Mouse (Mus musculus) MEL (cell line): ENCODE data around the gene A630073D07Rik.

Experiments used
- CTCF ChIP-seq, 3 experiments: IDR thresholded peaks in 2 of 3; conservative IDR thresholded peaks in 1 of 3; 2 replicates each; pipeline ENCODE4 v1.5.1; 2011 to 2012; ENCODE audit warnings: low read length in 3 of 3, low read depth in 2 of 3, mild to moderate bottlenecking in 2 of 3, improper control_type of control experiment in 1 of 3, inconsistent platforms in 1 of 3, mixed read lengths in 1 of 3, moderate library complexity in 1 of 3; ENCODE audit not compliant: control insufficient read depth in 1 of 3, insufficient read depth in 1 of 3, poor library complexity in 1 of 3, severe bottlenecking in 1 of 3
- EP300 ChIP-seq, 2 experiments: IDR thresholded peaks; 2 replicates each; pipeline ENCODE4 v1.6.1; 2011; ENCODE audit warnings: improper control_type of control experiment in 2 of 2, low read length in 2 of 2, low read depth in 1 of 2, mild to moderate bottlenecking in 1 of 2
- GATA1 ChIP-seq: IDR thresholded peaks from 2 replicates; pipeline ENCODE4 v1.6.1; 2011; ENCODE audit warnings: low read depth, low read length, improper control_type of control experiment
- MAFK ChIP-seq: IDR thresholded peaks from 2 replicates; pipeline ENCODE4 v1.6.1; 2011; ENCODE audit warnings: low read depth, mild to moderate bottlenecking, low read length, improper control_type of control experiment, borderline replicate concordance
- MAX ChIP-seq: IDR thresholded peaks from 2 replicates; pipeline ENCODE4 v1.6.1; 2011; ENCODE audit warnings: low read length, improper control_type of control experiment
- MAZ ChIP-seq: IDR thresholded peaks from 2 replicates; pipeline ENCODE4 v1.6.1; 2012; ENCODE audit warnings: low read depth, mild to moderate bottlenecking, inconsistent platforms, low read length, improper control_type of control experiment
- POLR2A ChIP-seq, 2 experiments: IDR thresholded peaks; 2 replicates each; pipeline ENCODE4 v1.6.1; 2011 to 2012; ENCODE audit warnings: low read length in 2 of 2, mild to moderate bottlenecking in 2 of 2, control low read depth in 1 of 2, improper control_type of control experiment in 1 of 2, low read depth in 1 of 2, moderate library complexity in 1 of 2; ENCODE audit not compliant: control insufficient read depth in 1 of 2, insufficient read depth in 1 of 2, poor library complexity in 1 of 2
- TCF12 ChIP-seq: IDR thresholded peaks from 2 replicates; pipeline ENCODE4 v1.6.1; 2014; ENCODE audit warnings: low read depth, mild to moderate bottlenecking, inconsistent platforms, low read length, improper control_type of control experiment, moderate library complexity
- USF1 ChIP-seq: IDR thresholded peaks from 2 replicates; pipeline ENCODE4 v1.6.1; 2014; ENCODE audit warnings: low read depth, mild to moderate bottlenecking, inconsistent platforms, low read length, improper control_type of control experiment, moderate library complexity

DNA sequence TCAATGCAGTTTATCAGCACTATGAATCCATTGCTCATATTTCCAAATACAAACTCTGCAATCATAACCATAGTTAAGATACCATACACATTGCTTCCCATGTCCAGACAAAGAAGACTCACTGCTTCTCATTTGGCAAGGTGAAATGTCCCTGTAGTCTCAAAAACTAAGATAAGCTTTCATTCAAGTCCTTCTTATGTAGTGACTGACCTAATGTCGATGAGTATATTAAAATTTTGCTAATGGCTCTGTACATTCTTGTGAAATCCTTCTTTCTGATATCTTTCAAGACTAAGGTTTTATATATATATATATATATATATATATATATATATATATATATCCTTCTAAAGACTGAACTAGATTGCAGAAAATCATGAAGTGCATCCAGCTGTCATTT is 49.6 kb upstream of the A630073D07Rik start, which contains the start of gene Tas2r121:
- TF ChIP-seq POLR2A (IDR thresholded peaks at IDR 0.05; ENCODE audit: control insufficient read depth in 1 of 2, insufficient read depth in 1 of 2, low read depth in 1 of 2, low read length in 2 of 2, poor library complexity in 1 of 2), result no peak
- no peak for TF ChIP-seq CTCF (IDR thresholded peaks at IDR 0.05 in 2 of 3, conservative IDR thresholded peaks at IDR 0.05 in 1 of 3; ENCODE audit: control insufficient read depth in 1 of 3, insufficient read depth in 1 of 3, low read depth in 2 of 3, low read length in 3 of 3, poor library complexity in 1 of 3, severe bottlenecking in 1 of 3)
- TF ChIP-seq USF1, result no peak
- no peak for TF ChIP-seq MAZ
- TF ChIP-seq GATA1, result no peak
- TF ChIP-seq MAFK, result no peak
- no peak for TF ChIP-seq EP300 (IDR thresholded peaks at IDR 0.05; ENCODE audit: low read depth in 1 of 2, low read length in 2 of 2)
- no peak for TF ChIP-seq TCF12
- TF ChIP-seq MAX, result no peak
